Mouse (Mus musculus) heart, embryonic 11.5 days (tissue): Measurements from ENCODE around the gene Syde2. TPM values are rescaled to one million over a fixed set of nuclear protein-coding genes. Genes with fewer than 3 reads are reported as not detected.
A peak's percentile ranks its signal among the peaks of the same experiment; 100 is the strongest.

Experiments
- ATAC-seq: fragments of 200-750 bp; cut with Nextera tagmentation; replicated peaks from 2 replicates; pipeline ENCODE4 v1.8.0; 2017; ENCODE audit warnings: moderate library complexity; ENCODE audit not compliant: insufficient number of reproducible peaks, low FRiP score, low TSS enrichment
- H3K27ac ChIP-seq: fragments of 300-500 bp; sonication (generic); 2 replicates; pipeline ENCODE4 v1.5.1; 2014; ENCODE audit warnings: mild to moderate bottlenecking, low read depth, low read length
- H3K27me3 ChIP-seq: fragments of 300-500 bp; sonication (generic); 2 replicates; pipeline ENCODE4 v1.6.1; 2014; ENCODE audit warnings: mild to moderate bottlenecking, low read length, mixed read lengths; ENCODE audit not compliant: control insufficient read depth, insufficient read depth
- H3K36me3 ChIP-seq: fragments of 300-500 bp; sonication (generic); 2 replicates; pipeline ENCODE4 v1.6.1; 2014; ENCODE audit warnings: mild to moderate bottlenecking, low read length, moderate library complexity, mixed read lengths; ENCODE audit not compliant: control insufficient read depth, insufficient read depth
- H3K4me1 ChIP-seq: fragments of 300-500 bp; sonication (generic); 2 replicates; pipeline ENCODE4 v1.6.1; 2014; ENCODE audit warnings: low read length; ENCODE audit not compliant: control insufficient read depth, insufficient read depth
- H3K4me2 ChIP-seq: fragments of 300-500 bp; sonication (generic); 2 replicates; pipeline ENCODE4 v1.6.1; 2014; ENCODE audit warnings: mild to moderate bottlenecking, moderate library complexity
- H3K4me3 ChIP-seq: fragments of 300-500 bp; sonication (generic); 2 replicates; pipeline ENCODE4 v1.5.1; 2014; ENCODE audit warnings: low read depth, low read length
- H3K9ac ChIP-seq: fragments of 300-500 bp; sonication (generic); 2 replicates; pipeline ENCODE4 v1.6.1; 2014; ENCODE audit warnings: mild to moderate bottlenecking, low read depth, low read length, moderate library complexity
- H3K9me3 ChIP-seq: fragments of 300-500 bp; sonication (generic); replicated peaks from 2 replicates; pipeline ENCODE4 v1.6.1; 2016; ENCODE audit warnings: low read length; ENCODE audit not compliant: control insufficient read depth
- WGBS: fragments of 180-500 bp; shearing (Covaris S2); extraction: QIAGEN DNeasy Blood & Tissue Kit; methylation state at CpG from one replicate; pipeline ENCODE4 v1.1.7; 2014; ENCODE audit not compliant: insufficient replicate concordance; 5-methylcytosine and 5-hydroxymethylcytosine counted together
- polyA plus RNA-seq: library from polyadenylated mRNA; unstranded; fragments of >200 nt; fragmentation: Nextera tagmentation; extraction: Ambion mirVana; gene quantifications from 2 replicates; pipeline ENCODE4 v1.2.1, GENCODE M21; 2014

Gene Syde2
- polyA plus RNA-seq, 1 experiment from 2014 or later = 5.3 TPM

DNA sequence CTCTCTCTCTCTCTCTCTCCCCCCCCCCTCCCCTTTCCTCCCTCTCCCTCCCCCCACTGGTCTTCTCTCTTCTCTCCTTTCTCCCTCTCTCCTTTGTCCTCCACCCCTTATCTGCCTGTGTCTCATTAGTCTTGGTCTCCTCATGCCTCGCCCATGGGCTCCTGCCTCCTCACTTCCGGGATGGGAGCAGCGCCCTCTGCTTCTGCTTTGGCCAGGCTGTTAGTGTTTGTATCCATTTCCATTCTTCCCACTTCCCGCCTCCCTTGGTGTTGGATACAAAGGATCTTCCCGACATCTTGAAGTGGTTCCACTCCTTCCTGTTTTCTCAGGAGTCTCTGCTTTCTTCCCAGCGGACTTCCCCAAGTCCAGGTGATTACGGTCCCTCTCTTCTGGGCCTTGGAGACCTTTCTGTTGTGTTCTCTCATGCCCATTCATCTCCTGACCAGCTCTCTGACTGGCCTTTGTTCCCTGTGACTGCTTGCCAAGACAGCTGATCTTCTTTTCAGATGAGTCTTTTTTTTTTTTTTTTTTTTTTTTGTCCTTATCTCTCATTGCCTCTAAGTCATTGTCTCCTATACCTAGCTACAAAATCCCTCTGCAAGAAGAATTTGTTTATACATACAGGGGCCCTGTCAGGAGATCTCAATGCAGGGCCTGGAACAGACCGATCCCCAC, 24.0 kb downstream of the Syde2 start:
- no peak for ATAC-seq
- no peak overlapping the region for H3K27ac ChIP-seq
- no peaks in the 10 kb centered on the region for H3K27me3 ChIP-seq
- H3K4me1 ChIP-seq = peaks cover 8% of the 10 kb centered on the region; the same call in 1 of the 2 replicates
- 56% methylated on average over 8 of the region's 8 CpGs for WGBS
- H3K4me2 ChIP-seq = no peak overlapping the region
- no peak overlapping the region for H3K4me3 ChIP-seq
- no peak overlapping the region for H3K9ac ChIP-seq
- H3K9me3 ChIP-seq = no peaks in the 10 kb centered on the region; the same call in 1 of the 2 replicates
- peaks cover 11% of the 10 kb centered on the region for H3K36me3 ChIP-seq

DNA sequence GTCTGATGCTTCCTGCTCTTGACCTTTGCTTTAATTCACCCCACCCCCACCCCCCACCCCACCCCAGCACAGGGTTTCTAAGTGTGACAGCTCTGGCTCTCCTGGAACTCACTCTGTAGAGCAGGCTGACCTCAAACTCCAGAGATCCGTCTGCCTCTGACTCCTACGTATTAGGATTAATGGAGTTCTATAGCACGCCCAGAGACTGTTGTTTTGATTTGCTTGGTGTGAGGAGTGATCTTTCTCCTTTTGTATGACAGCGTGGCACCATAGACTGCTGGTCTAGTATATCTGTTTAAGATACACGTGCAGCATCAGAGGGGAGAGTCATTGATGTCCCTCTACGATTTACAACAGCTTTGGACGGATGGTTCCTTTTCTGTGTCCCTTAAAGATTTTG, 25.8 kb downstream of the Syde2 start:
- Histone ChIP-seq H3K4me3 (no peak overlapping the region), H3K27ac (no peak overlapping the region), H3K4me1 (peaks cover 5% of the 10 kb centered on the region; the same call in 1 of the 2 replicates), H3K4me2 (no peak overlapping the region), H3K27me3 (no peaks in the 10 kb centered on the region), H3K9me3 (no peaks in the 10 kb centered on the region; the same call in 1 of the 2 replicates), H3K9ac (no peak overlapping the region), H3K36me3 (peaks cover 11% of the 10 kb centered on the region)
- no peak for ATAC-seq
- 80% methylated on average over 7 of the region's 7 CpGs for WGBS

DNA sequence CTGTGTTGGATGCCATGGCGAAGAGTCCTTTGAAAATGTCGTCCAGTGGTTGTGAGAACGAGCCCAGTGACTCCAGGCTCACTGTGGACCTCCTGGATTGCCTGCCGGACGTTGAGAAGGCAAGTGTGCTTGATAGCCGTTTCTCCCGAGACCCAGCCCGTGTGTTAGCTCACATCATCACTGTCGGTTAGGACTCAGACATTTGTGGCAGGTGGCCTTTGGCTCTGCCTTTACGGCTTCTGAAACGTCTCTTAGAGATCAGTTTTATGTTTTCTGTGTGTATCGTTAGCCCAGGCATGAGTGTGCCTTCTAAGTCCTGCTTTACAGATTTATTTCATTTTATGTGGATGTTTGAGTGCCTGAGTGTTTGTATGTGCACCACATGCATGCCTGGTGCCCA, 26.7 kb downstream of the Syde2 start:
- WGBS = 95% methylated on average over 12 of the region's 12 CpGs
- Histone ChIP-seq H3K4me1 (peaks cover 5% of the 10 kb centered on the region; the same call in 1 of the 2 replicates), H3K4me2 (no peak overlapping the region), H3K36me3 (peaks cover 11% of the 10 kb centered on the region), H3K27ac (no peak overlapping the region), H3K9ac (no peak overlapping the region), H3K4me3 (no peak overlapping the region), H3K27me3 (no peaks in the 10 kb centered on the region), H3K9me3 (no peaks in the 10 kb centered on the region; the same call in 1 of the 2 replicates)
- no peak for ATAC-seq

DNA sequence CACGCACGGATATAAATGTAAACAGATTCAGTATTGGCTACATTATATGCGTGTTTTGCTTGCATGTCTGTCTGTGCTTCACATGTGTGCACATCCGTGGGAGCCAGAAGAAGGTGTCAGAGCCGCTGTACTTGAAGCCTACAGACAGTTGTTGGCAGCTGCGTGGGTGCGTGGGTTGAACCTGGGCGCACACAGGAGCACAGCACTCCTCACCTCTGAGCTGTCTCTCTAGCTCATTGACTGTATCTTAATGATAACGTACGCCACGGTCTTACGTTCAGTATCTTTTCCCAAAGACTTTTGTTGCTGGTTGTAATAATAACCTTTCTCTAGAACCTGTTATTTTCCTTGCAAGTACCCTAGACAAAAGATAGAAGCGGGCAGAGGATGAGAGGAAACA, 29.3 kb downstream of the Syde2 start:
- H3K4me2 ChIP-seq = no peak overlapping the region
- H3K27me3 ChIP-seq = no peaks in the 10 kb centered on the region
- ATAC-seq = no peak
- no peaks in the 10 kb centered on the region for H3K4me1 ChIP-seq
- no peak overlapping the region for H3K4me3 ChIP-seq
- no peak overlapping the region for H3K27ac ChIP-seq
- H3K9ac ChIP-seq = no peak overlapping the region
- peaks cover 15% of the 10 kb centered on the region for H3K36me3 ChIP-seq
- 81% methylated on average over 13 of the region's 13 CpGs for WGBS
- no peaks in the 10 kb centered on the region; the same call in 1 of the 2 replicates for H3K9me3 ChIP-seq

- no peaks in the 10 kb centered on the region; the same call in 1 of the 2 replicates for H3K9me3 ChIP-seq
- no peak overlapping the region for H3K4me3 ChIP-seq
- H3K4me2 ChIP-seq = no peak overlapping the region
- WGBS = 81% methylated on average over 9 of the region's 9 CpGs
- peaks cover 18% of the 10 kb centered on the region for H3K36me3 ChIP-seq
- H3K27ac ChIP-seq = no peak overlapping the region
- H3K4me1 ChIP-seq = no peaks in the 10 kb centered on the region
- no peak for ATAC-seq
- no peaks in the 10 kb centered on the region for H3K27me3 ChIP-seq
- no peak overlapping the region for H3K9ac ChIP-seq
Observed at GRCm38 (mm10) chr3:146017521-146017920, 29.9 kb downstream of the Syde2 start.

GRCm38 (mm10) chr3:146022232-146022631, 34.6 kb downstream of the Syde2 start:
- Histone ChIP-seq H3K4me3 (no peak overlapping the region), H3K4me2 (no peak overlapping the region), H3K4me1 (peaks cover 4% of the 10 kb centered on the region; the same call in 1 of the 2 replicates), H3K36me3 (peaks cover 14% of the 10 kb centered on the region; the same call in 1 of the 2 replicates), H3K27me3 (no peaks in the 10 kb centered on the region), H3K9me3 (no peaks in the 10 kb centered on the region), H3K9ac (no peak overlapping the region), H3K27ac (no peak overlapping the region)
- 89% methylated on average over 9 of the region's 9 CpGs for WGBS
- ATAC-seq = no peak

GRCm38 (mm10) chr3:146024746-146025145, 37.1 kb downstream of the Syde2 start:
- no peak overlapping the region for H3K4me3 ChIP-seq
- 84% methylated on average over 7 of the region's 7 CpGs for WGBS
- H3K4me1 ChIP-seq = peaks cover 8% of the 10 kb centered on the region
- H3K9me3 ChIP-seq = no peaks in the 10 kb centered on the region
- H3K4me2 ChIP-seq = no peak overlapping the region
- ATAC-seq = no peak
- no peak overlapping the region for H3K9ac ChIP-seq
- no peak overlapping the region for H3K27ac ChIP-seq
- no peaks in the 10 kb centered on the region for H3K27me3 ChIP-seq
- H3K36me3 ChIP-seq = peaks cover 11% of the 10 kb centered on the region; the same call in 1 of the 2 replicates

DNA sequence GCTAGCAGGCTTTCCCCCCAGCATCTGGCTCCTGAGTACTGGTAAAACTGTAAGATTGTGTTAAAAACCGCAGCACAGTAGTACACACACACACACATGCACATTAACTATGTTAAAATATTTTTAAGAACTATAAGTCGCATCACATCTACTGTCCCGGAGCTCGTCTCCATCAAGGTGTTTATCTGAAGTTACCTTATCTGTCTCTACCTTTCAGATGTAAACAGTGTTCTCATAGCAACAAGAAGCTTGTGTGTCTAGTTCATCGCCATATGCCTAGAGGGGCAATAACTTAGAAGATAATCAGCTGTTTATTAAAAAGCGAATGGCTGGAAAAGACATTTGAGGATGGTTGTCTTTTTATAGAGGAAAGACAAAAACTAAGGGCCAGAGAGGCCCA, 37.8 kb downstream of the Syde2 start:
- no peak for ATAC-seq
- Histone ChIP-seq H3K9me3 (no peaks in the 10 kb centered on the region), H3K4me1 (peaks cover 16% of the 10 kb centered on the region), H3K4me3 (no peak overlapping the region), H3K4me2 (no peak overlapping the region), H3K27ac (no peak overlapping the region), H3K36me3 (peaks cover 10% of the 10 kb centered on the region; the same call in 1 of the 2 replicates), H3K9ac (no peak overlapping the region), H3K27me3 (no peaks in the 10 kb centered on the region)
- WGBS = 84% methylated on average over 6 of the region's 6 CpGs

DNA sequence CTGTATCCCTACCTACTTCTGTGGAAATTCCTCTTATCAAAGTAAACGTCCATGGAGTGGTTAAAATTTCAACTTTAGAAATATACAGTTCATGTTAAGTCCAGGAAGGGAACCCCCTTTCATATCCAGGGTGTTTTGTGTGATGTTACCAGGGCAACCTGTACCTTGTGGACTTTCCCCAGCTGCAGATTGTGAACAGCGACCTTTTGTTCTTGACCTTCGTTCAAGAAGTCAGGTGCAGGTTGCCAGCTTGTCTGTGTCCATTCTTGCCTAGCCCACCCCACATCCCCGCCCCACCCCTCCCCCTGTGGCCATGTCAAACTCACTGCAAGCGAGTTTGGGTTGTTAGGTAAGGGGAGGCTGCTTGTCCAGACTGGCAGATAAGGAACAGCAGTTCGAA, 39.4 kb downstream of the Syde2 start:
- Histone ChIP-seq H3K27me3 (no peaks in the 10 kb centered on the region), H3K27ac (no peak overlapping the region), H3K4me1 (peaks cover 17% of the 10 kb centered on the region), H3K9me3 (no peaks in the 10 kb centered on the region), H3K4me3 (no peak overlapping the region), H3K9ac (no peak overlapping the region), H3K36me3 (peaks cover 10% of the 10 kb centered on the region; the same call in 1 of the 2 replicates), H3K4me2 (no peak overlapping the region)
- ATAC-seq = peak; percentile 33; the same call in 1 of the 2 replicates
- 23% methylated on average over 6 of the region's 6 CpGs for WGBS
